Mouse (Mus musculus) lung, embryonic 16.5 days (tissue): Measurements from ENCODE around the gene Fes. TPM values are rescaled to one million over a fixed set of nuclear protein-coding genes. Genes with fewer than 3 reads are reported as not detected.

Experiments
- ATAC-seq: fragments of 200-750 bp; cut with Nextera tagmentation; 2 replicates; pipeline ENCODE4 v1.8.0; 2017; ENCODE audit warnings: low read depth, mild to moderate bottlenecking, moderate library complexity
- H3K27ac ChIP-seq: fragments of 300-500 bp; sonication (generic); 2 replicates; pipeline ENCODE4 v1.5.1; 2014; ENCODE audit warnings: mild to moderate bottlenecking, control low read depth, low read length
- H3K27me3 ChIP-seq: fragments of 300-500 bp; sonication (generic); 2 replicates; pipeline ENCODE4 v1.6.1; 2014; ENCODE audit warnings: low read depth, low read length, mixed read lengths; ENCODE audit not compliant: control insufficient read depth, insufficient read depth
- H3K36me3 ChIP-seq: fragments of 300-500 bp; sonication (generic); 2 replicates; pipeline ENCODE4 v1.6.1; 2014; ENCODE audit warnings: low read length; ENCODE audit not compliant: control insufficient read depth, insufficient read depth
- H3K4me1 ChIP-seq: fragments of 300-500 bp; sonication (generic); replicated peaks from 2 replicates; pipeline ENCODE4 v1.6.1; 2014; ENCODE audit warnings: low read length, mixed read lengths; ENCODE audit not compliant: control insufficient read depth, insufficient read depth
- H3K4me2 ChIP-seq: fragments of 300-500 bp; sonication (generic); 2 replicates; pipeline ENCODE4 v1.6.1; 2014; ENCODE audit warnings: low read depth, low read length, control low read depth
- H3K4me3 ChIP-seq: fragments of 300-500 bp; sonication (generic); 2 replicates; pipeline ENCODE4 v1.5.1; 2014; ENCODE audit warnings: mild to moderate bottlenecking, low read length, control low read depth
- H3K9ac ChIP-seq: fragments of 300-500 bp; sonication (generic); 2 replicates; pipeline ENCODE4 v1.6.1; 2014; ENCODE audit warnings: low read length, control low read depth
- H3K9me3 ChIP-seq: fragments of 300-500 bp; sonication (generic); 2 replicates; pipeline ENCODE4 v1.6.1; 2016; ENCODE audit warnings: low read length; ENCODE audit not compliant: control insufficient read depth
- WGBS: fragments of 180-500 bp; shearing (Covaris S2); extraction: QIAGEN DNeasy Blood & Tissue Kit; methylation state at CpG from one replicate; pipeline ENCODE4 v1.1.7; 2014; 5-methylcytosine and 5-hydroxymethylcytosine counted together
- polyA plus RNA-seq: library from polyadenylated mRNA; unstranded; fragments of >200 nt; fragmentation: Nextera tagmentation; extraction: Ambion mirVana; gene quantifications from 2 replicates; pipeline ENCODE4 v1.2.1, GENCODE M21; 2015

Fes gene
- polyA plus RNA-seq, 1 experiment from 2014 or later, result 18.5 TPM

- no peak for ATAC-seq
- no peaks in the 10 kb centered on the region for H3K36me3 ChIP-seq
- WGBS, result 75% methylated on average over 9 of the region's 9 CpGs
Measured at GRCm38 (mm10) chr7:80410380-80410779, 22.6 kb upstream of the Fes start.

DNA sequence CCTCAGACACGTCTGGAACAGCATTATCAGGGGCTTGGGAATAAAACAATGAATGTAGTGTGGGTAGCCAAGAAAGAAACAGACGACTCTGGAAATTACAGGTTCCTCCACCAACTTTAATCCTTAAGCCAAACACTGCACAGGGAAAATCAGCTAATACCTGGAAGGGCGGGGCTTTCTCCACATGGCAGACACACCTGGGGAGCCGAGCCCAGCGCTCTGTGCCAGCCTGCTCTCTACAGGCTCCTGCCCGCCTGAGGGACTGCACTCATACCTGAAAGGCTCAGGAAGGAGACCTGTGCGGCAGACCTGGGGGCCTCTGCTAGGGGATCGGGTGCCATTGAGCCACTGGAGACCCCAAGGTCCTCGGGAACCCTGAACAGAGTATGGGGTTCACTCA is 20.0 kb upstream of the Fes start:
- peaks cover 13% of the 10 kb centered on the region for H3K4me1 ChIP-seq
- no peak overlapping the region for H3K27ac ChIP-seq
- no peak overlapping the region for H3K4me3 ChIP-seq
- WGBS, result 60% methylated on average over 9 of the region's 9 CpGs
- H3K9me3 ChIP-seq, result no peaks in the 10 kb centered on the region
- H3K4me2 ChIP-seq, result no peak overlapping the region
- ATAC-seq, result no peak; the same call in 1 of the 2 replicates
- no peak overlapping the region for H3K9ac ChIP-seq
- H3K27me3 ChIP-seq, result no peaks in the 10 kb centered on the region
- H3K36me3 ChIP-seq, result no peaks in the 10 kb centered on the region

More at GRCm38 (mm10) chr7:80410380-80410779, 22.6 kb upstream of the Fes start:
- H3K4me3 ChIP-seq, result no peak overlapping the region
- H3K27ac ChIP-seq, result no peak overlapping the region
- no peaks in the 10 kb centered on the region for H3K27me3 ChIP-seq
- no peaks in the 10 kb centered on the region for H3K9me3 ChIP-seq
- no peak overlapping the region for H3K9ac ChIP-seq
- peaks cover 4% of the 10 kb centered on the region for H3K4me1 ChIP-seq
- no peak overlapping the region for H3K4me2 ChIP-seq

DNA sequence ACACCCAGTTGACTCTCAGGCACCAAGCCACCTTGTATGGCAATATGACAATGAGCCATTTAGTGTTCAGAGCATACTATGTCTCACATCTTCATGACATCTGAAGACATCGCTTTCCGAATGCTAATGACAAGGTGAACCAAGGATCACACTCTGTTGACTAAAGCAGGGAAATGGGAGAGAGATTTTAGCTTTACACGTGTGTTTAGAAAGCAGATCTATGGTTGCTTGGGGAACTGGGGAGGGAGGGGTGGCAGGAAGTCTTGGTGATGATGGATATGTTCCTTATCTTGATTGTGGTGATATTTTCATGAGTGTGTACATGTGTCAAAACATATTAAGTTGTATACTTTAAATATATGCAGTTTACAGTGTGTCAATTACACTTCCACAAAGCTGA is 18.4 kb upstream of the Fes start:
- Histone ChIP-seq H3K36me3 (no peaks in the 10 kb centered on the region), H3K27me3 (no peaks in the 10 kb centered on the region), H3K4me1 (peaks cover 17% of the 10 kb centered on the region), H3K27ac (no peak overlapping the region), H3K9me3 (no peaks in the 10 kb centered on the region), H3K4me2 (no peak overlapping the region), H3K9ac (no peak overlapping the region), H3K4me3 (no peak overlapping the region)
- ATAC-seq, result no peak
- WGBS, result 69% methylated on average over 3 of the region's 3 CpGs

DNA sequence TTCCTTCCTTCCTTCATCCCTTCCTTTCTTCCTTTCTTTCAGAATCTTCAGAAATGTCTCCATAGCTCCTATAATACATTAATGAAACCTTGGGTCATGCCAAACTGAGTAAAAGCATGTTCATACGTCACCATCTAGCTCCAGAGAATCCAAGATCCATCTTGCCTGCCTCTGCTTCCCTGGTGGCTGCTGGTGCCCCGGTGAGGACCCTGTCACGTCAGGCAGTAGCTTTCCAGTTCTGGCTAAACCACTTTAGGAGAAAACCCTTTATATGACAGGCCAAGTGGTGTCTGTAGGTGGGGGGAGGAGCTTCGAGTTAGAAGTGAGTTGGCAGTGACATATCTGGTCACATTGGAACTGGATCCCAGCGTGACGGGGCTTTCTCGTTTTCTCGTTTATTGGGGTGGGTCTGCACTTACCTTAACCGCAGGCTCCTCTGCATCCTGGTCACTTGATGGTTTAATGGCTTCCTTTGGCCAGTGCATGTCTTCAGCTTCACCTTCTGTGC is 17.5 kb upstream of the Fes start, which contains the start of gene Furin:
Gene Furin (minus strand): TSS at position 249 of the 508 bp plus-strand sequence.
- Histone ChIP-seq H3K9me3 (no peaks in the 10 kb centered on the region), H3K27me3 (no peaks in the 10 kb centered on the region), H3K4me2 (no peak within 1 kb of the TSS), H3K36me3 (no peaks in the 10 kb centered on the region), H3K27ac (no peak within 1 kb of the TSS), H3K4me1 (peaks cover 27% of the 10 kb centered on the region), H3K4me3 (no peak within 1 kb of the TSS), H3K9ac (no peak within 1 kb of the TSS)
- 58% methylated on average over 9 of the region's 9 CpGs for WGBS
- no peak for ATAC-seq

GRCm38 (mm10) chr7:80404101-80404894 is 16.6 kb upstream of the Fes start:
- Histone ChIP-seq H3K4me3 (no peak overlapping the region), H3K4me2 (no peak overlapping the region), H3K4me1 (peaks cover 30% of the 10 kb centered on the region), H3K9ac (no peak overlapping the region), H3K36me3 (no peaks in the 10 kb centered on the region), H3K27me3 (no peaks in the 10 kb centered on the region), H3K27ac (no peak overlapping the region), H3K9me3 (no peaks in the 10 kb centered on the region)
- ATAC-seq, result no peak
- 62% methylated on average over 7 of the region's 7 CpGs for WGBS

DNA sequence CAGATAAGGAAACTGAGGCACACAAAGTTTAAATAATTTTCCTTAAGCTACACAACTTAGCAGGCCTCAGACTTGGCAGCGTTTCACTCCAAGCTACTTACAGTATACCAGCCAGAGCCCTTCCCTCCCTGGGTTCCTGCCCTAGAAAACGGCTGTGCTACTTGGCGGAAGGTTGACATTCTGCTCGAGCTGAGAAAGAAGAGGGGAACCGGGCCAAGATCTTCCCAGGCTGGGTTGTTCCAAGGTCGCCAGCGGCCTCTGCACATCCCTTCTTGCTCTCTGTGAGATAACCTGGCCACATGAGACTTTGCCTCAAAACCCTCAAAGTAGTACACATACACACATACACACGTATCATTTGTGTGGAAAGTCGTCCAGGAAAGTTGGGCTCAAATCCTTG is 15.8 kb upstream of the Fes start:
- peak overlapping the region; percentile 92 for H3K27ac ChIP-seq
- 26% methylated on average over 9 of the region's 9 CpGs for WGBS
- H3K36me3 ChIP-seq, result no peaks in the 10 kb centered on the region
- peak overlapping the region; percentile 95 for H3K4me2 ChIP-seq
- peaks cover 30% of the 10 kb centered on the region for H3K4me1 ChIP-seq
- H3K27me3 ChIP-seq, result no peaks in the 10 kb centered on the region
- ATAC-seq, result peak; percentile 26; the same call in 1 of the 2 replicates
- peak overlapping the region; percentile 87 for H3K4me3 ChIP-seq
- H3K9me3 ChIP-seq, result no peaks in the 10 kb centered on the region
- peak overlapping the region; percentile 97 for H3K9ac ChIP-seq

DNA sequence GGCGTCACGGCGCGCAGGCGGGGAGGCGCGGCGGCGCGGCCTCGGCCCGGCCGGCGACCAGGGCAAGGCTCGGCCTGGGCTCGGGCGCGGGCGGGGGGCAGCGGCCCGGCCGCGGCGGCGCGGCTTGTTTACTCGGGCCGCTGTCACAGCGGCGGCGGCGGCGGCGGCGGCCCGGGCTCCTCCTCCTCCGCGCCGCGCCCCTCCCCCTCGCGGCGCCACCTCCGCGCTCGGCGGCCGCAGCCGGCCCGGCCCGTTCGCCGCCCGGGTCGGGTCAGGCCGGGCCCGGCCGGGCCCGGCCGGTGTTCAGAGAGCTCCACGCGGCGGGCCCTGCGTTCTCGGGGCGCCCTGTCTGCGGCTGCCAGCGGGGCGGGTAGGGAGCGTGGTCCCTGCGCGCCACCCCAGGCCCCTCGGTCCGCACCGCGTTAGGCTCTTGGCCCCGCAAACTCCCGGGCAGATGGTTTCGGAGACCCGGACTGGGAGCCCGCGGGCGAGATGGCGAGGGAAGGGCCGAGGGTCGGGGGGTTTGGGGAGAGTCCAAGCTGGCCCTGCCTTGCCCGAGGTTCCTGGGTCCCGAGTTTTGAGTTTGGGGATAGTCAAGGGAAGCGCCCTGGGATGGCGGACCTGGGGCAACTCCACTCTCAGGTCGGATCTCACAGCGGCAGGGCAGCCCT is 15.0 kb upstream of the Fes start:
- H3K9me3 ChIP-seq, result no peaks in the 10 kb centered on the region

DNA sequence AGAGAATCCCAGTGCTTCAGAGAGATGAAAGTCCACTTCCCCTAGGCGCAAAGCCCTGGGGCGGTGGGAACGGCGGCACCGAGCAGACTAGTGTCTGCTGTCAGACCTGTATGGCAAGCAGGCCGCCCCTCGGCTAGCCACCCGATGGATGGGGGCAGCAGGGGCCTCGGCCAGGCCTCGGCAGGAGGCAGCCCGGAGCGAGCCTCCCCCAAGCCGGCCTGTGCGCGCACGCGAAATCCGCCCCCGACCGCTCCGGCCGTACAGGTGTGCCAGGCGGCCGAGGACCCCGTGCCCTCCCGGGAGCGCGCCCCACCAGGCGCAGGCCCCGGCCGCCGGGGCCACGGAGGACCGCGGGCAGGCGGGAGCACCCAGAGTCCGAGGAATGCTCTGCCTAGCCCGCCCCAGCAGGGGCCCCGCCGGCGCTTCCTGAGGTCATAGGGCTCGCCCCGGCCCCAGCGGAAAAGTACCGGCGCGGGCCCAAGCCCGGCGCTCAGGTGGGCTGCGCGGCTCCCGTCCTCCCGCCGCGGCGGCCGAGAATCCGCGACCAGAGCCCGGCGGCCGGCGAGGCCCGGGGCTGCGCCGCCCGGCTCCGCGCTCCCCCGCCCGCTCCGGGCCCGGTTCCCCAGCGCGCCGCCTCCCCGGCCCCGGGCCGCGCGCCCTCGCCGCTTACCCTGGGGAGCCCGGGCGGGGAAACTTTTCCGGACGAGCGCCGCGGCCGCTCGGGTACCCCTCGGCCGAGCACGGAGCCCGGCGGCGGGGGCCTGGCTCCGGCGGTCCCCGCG is 14.3 kb upstream of the Fes start:
- Histone ChIP-seq H3K4me3 (peak overlapping the region; percentile 87), H3K27me3 (no peaks in the 10 kb centered on the region), H3K4me2 (peak overlapping the region; percentile 95), H3K36me3 (peaks cover 10% of the 10 kb centered on the region; the same call in 1 of the 2 replicates), H3K27ac (peak overlapping the region; percentile 92), H3K9ac (peak overlapping the region; percentile 97), H3K4me1 (peaks cover 30% of the 10 kb centered on the region), H3K9me3 (no peaks in the 10 kb centered on the region)
- peak; percentile 49 for ATAC-seq
- WGBS, result under 1% methylated on average over 72 of the region's 102 CpGs

More for the DNA sequence above, 15.0 kb upstream of the Fes start:
- H3K9ac ChIP-seq, result peak overlapping the region; percentile 97
- H3K4me1 ChIP-seq, result peaks cover 30% of the 10 kb centered on the region
- peaks cover 4% of the 10 kb centered on the region; the same call in 1 of the 2 replicates for H3K36me3 ChIP-seq
- H3K4me2 ChIP-seq, result peak overlapping the region; percentile 95
- no peaks in the 10 kb centered on the region for H3K27me3 ChIP-seq
- H3K4me3 ChIP-seq, result peak overlapping the region; percentile 87
- peak overlapping the region; percentile 92 for H3K27ac ChIP-seq
- WGBS, result under 1% methylated on average over 59 of the region's 92 CpGs
- ATAC-seq, result peak; percentile 78
